Mouse (Mus musculus): ENCODE data around the gene Iba57. TPM values are rescaled to one million over a fixed set of nuclear protein-coding genes. Genes with fewer than 3 reads are reported as not detected.

The Iba57 gene
- polyA plus RNA-seq, 1 experiment from 2014 or later: 7.5 TPM

DNA sequence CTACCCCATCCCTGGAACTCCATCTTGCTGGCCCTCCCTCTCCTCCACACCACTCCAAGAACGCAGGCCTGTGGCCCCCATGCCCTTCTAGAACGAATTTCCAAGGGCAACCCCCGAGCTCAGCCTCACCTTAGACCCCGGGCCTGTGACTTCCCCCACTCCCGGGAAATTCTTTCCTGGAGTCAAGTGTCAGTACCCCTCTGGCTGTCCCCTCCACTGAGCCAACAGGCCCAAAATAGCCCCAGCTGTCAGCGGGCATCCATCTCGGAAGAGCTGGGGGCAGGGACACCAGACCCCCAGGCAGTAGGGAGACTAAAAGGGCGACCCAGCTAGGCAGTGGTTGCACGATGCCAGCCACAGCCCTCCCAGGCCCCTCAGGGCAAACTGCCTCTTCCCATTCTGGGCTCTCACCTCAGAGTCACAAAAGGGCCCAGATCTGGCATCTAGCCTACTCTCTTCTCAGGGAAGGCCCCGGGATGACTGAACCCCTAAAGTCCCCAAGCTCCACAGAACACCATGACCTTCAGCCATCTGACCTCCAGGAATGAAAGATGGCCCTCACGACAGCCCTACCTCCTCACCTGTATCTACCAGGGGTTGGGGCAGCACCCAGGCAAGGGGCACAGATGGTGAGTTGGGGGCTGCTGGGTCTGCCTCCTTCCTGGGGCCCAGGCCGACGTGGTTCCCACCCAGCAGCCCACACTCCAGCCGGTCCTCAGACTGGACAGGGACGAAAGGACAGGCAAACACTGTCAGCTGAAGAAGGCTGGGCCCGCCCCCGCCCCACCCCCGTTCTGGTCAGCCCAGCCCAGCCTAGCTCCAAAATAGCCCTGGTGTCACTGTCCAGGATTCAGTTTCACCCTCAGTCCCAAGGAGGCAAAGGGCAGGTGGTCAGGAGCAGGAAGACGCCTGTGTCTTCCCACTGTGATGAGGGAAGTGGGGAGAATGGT is 24.7 kb downstream of the Iba57 start:
- no peak for ATAC-seq (ENCODE audit: low FRiP score)

DNA sequence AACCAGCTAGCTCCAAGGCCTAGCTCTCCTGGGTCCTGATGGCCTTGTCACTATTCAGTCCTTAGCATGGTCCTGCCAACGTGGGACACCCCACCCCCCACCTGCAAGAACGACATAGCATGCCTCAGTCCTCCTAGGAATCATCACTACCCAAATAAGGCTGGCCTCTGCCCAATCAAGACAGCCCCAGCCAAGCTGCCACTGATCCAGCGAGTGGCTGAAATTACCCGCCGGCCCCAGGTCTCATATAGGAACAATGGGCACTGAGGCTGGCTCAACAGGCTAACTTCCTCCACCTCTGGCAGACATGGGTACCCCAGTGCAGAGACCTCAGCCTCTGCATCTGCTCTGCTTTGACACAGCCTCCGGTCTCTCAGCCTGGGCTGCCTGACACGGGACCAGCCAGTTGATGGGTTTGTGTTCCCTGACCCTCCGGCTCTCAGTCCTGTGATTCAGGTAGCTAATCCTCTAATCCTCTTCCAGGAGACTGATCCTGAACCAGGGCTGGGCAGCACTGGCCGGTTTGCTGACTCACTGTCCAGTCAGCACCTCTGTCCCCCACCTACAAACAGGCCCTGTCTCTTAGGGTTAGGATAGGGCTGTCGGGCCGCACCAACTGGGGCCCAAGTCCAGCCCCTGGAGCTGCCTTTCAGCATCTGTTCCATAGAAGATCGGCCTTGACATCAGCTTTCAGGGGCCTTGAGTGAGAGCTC is 26.4 kb downstream of the Iba57 start:
- H3K4me2 ChIP-seq (replicated peaks): no peak overlapping the region
- 76% methylated on average over 12 of the region's 12 CpGs for WGBS
- H3K4me1 ChIP-seq: peaks cover 12% of the 10 kb centered on the region
- peaks cover 69% of the 10 kb centered on the region for H3K27me3 ChIP-seq
- ATAC-seq (ENCODE audit: low FRiP score): no peak
- no peaks in the 10 kb centered on the region for H3K9me3 ChIP-seq (replicated peaks)
- no peak overlapping the region for H3K4me3 ChIP-seq
- no peaks in the 10 kb centered on the region for H3K36me3 ChIP-seq
- no peak overlapping the region for H3K9ac ChIP-seq
- no peak overlapping the region for H3K27ac ChIP-seq

More for the DNA sequence above, 24.7 kb downstream of the Iba57 start:
- Histone ChIP-seq H3K27me3 (peaks cover 52% of the 10 kb centered on the region), H3K9me3 (replicated peaks) (no peaks in the 10 kb centered on the region), H3K9ac (no peak overlapping the region), H3K36me3 (no peaks in the 10 kb centered on the region), H3K4me1 (peaks cover 12% of the 10 kb centered on the region), H3K4me2 (replicated peaks) (no peak overlapping the region), H3K27ac (no peak overlapping the region), H3K4me3 (no peak overlapping the region)
- WGBS: 65% methylated on average over 19 of the region's 19 CpGs

DNA sequence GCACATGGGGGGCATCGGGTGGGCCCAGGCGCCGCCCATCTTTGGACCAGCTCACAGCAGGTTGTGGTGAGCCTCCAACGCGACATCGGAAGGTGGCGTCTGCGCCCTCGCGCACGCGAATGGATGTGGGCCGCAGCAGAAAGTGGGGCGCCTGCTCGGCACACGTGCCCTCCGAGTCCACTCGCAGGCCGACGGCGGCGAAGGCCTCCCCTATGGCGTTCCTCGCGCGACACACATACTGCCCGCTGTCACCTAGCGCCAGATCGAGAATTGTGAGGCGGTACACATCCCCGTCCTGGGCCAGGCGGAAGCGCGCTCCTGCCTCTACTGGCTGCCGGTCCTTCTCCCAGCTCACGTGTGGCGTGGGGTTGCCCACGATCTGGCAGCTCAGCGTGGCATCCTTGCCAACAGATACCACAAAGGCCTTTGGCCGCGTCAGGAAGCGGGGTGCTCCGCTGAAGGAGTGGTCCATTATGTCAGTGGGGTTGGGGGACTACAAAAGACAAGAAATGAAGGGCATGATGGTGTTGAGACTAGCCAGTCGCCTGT is 27.6 kb downstream of the Iba57 start, which contains the start of gene Obscn:
Gene Obscn (minus strand): TSS at position 499 of the 549 bp plus-strand sequence.
- ATAC-seq (ENCODE audit: low FRiP score): no peak
- 20% methylated on average over 43 of the region's 44 CpGs for WGBS
- no peak within 1 kb of the TSS for H3K27ac ChIP-seq
- H3K4me1 ChIP-seq: peaks cover 16% of the 10 kb centered on the region
- H3K36me3 ChIP-seq: no peaks in the 10 kb centered on the region
- peak within 1 kb of the TSS; percentile 30 for H3K4me3 ChIP-seq
- H3K9me3 ChIP-seq (replicated peaks): no peaks in the 10 kb centered on the region
- 0 out of 2 replicates have a peak within 1 kb of the TSS, but pooled peaks have one; percentile 38 for H3K9ac ChIP-seq
- H3K27me3 ChIP-seq: peaks cover 76% of the 10 kb centered on the region
- peak within 1 kb of the TSS; percentile 51 for H3K4me2 ChIP-seq (replicated peaks)

DNA sequence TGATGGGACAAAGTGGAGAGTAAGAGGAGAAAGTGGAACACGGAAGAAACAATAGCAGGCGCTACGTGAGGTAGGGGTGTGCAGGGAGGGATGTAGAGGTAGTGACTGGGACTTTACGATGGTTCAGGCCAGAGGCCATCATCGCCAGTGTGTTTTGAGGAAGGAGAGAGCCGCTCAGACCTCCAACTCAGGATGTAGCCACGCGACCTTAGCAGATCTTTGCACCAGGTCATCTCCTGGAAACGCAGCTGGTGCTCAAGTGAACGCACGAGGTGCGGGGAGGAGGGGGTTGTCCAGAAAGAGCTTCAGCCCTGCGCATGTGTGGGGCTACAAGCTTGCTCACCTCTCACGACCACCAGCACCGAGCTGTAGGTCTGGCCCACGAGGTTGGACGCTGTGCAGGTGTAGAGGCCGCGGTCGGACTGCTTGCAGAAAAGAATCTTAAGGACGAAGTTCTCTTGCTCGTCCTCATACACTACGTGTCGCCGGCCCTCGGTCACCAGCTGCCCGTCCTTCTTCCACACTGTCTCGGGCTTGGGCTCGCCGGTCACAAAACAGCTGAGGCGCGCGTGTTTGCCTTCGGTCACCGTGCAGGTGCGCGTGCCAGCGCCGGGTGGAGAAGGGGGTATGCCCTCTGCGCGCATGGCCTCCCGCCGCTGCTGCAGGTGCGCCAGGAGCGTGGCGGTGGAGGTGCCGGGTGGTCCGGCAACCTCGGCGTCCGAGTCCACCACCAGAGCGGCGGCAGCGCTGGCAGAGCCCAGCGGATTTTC is 28.3 kb downstream of the Iba57 start:
- Histone ChIP-seq H3K4me2 (replicated peaks) (peak overlapping the region; percentile 51), H3K27ac (no peak overlapping the region), H3K36me3 (no peaks in the 10 kb centered on the region), H3K9ac (0 out of 2 replicates have a peak overlapping the region, but pooled peaks have one; percentile 38), H3K4me1 (peaks cover 16% of the 10 kb centered on the region), H3K4me3 (peak overlapping the region; percentile 30), H3K27me3 (peaks cover 76% of the 10 kb centered on the region), H3K9me3 (replicated peaks) (no peaks in the 10 kb centered on the region)
- 13% methylated on average over 55 of the region's 55 CpGs for WGBS
- ATAC-seq (ENCODE audit: low FRiP score): no peak

DNA sequence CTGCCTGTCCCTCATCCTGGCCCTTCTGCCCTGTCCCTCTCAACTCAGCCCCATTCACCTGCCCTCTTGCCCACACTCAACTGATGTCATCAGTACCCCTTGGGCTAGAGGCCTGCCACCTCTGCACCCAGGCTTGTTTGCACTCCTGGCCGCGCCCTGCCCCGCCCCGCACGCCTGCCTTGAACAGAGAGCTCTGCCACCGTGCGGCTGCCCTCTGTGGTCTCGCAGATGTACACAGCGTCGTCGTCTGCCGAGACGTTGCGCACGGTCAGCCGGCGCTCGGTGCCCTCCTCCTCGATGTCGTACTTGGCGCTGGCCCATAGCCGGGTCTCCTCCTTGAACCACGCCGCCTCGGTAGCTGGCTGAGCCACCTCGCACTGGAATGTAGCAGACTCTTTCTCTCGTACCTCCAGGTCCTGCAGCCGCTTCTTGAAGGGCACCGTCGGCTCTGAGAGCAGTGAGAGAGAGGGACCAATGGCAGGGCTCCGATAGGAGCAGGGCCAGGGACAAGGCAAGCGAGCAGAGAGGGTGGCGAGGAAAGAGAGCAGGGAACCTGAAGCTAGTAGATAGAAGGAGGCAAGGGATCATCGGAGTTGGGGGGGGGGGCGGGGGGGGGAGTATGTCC is 29.1 kb downstream of the Iba57 start:
- Histone ChIP-seq H3K9ac (no peak overlapping the region), H3K27ac (no peak overlapping the region), H3K4me1 (peaks cover 16% of the 10 kb centered on the region), H3K9me3 (replicated peaks) (no peaks in the 10 kb centered on the region), H3K4me2 (replicated peaks) (peak overlapping the region; percentile 51), H3K4me3 (peak overlapping the region; percentile 18), H3K36me3 (no peaks in the 10 kb centered on the region), H3K27me3 (peaks cover 71% of the 10 kb centered on the region)
- 0 out of 2 replicates have a peak, but pooled peaks have one; percentile 24 for ATAC-seq (ENCODE audit: low FRiP score)
- 10% methylated on average over 34 of the region's 35 CpGs for WGBS

DNA sequence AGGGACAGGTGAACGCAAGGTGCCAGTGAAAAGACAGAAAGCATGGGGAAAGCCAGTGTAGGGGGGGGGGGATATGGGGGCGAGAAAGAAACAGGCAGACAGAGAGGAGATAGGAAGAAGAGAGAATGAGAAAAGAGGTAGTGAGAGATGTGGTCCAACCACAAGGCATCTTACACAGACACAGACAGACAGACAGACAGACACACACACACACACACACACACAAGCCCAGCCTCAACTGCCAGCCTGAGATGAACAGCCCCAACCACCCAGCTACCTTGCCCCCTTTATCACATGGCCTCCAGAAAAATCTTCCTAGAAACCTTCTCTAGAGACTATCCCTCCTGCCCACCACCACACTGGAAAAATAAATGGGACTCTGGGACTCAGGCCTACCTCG is 31.5 kb downstream of the Iba57 start:
- H3K36me3 ChIP-seq: no peaks in the 10 kb centered on the region
- H3K4me3 ChIP-seq: no peak overlapping the region
- no peak overlapping the region for H3K9ac ChIP-seq
- peaks cover 56% of the 10 kb centered on the region for H3K27me3 ChIP-seq
- 73% methylated on average over 2 of the region's 3 CpGs for WGBS
- no peak for ATAC-seq (ENCODE audit: low FRiP score)
- H3K4me2 ChIP-seq (replicated peaks): no peak overlapping the region
- no peaks in the 10 kb centered on the region for H3K9me3 ChIP-seq (replicated peaks)
- peaks cover 16% of the 10 kb centered on the region for H3K4me1 ChIP-seq
- no peak overlapping the region for H3K27ac ChIP-seq

DNA sequence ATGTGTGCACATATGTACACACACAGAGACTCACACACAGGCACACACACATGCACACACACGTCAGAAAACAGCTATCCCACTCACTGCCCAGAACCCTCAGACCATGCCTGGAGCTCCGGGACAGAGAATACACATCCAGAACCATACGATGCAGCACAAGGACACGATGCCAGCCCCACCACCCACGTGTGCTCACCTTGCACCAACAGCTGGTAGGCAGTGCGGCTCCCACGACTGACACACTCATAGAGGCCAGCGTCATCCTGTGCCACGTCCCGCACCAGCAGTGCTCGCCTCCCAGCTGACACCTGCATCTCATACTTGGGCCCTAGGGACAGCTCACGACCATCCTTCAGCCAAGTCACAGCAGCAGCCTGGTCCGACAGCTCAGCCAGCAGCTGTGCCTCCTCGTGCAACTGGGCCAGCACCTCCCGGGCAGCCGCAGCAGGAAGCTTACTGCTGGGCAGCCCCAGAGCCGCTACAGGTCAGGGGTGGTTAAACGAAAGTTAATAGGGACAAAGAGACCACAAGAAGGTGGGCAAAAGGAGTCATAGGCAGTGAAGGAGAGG is 32.1 kb downstream of the Iba57 start:
- peaks cover 16% of the 10 kb centered on the region for H3K4me1 ChIP-seq
- no peak for ATAC-seq (ENCODE audit: low FRiP score)
- H3K9me3 ChIP-seq (replicated peaks): no peaks in the 10 kb centered on the region
- H3K27ac ChIP-seq: no peak overlapping the region
- no peaks in the 10 kb centered on the region for H3K36me3 ChIP-seq
- 0 out of 2 replicates have a peak overlapping the region, but pooled peaks have one; percentile 23 for H3K9ac ChIP-seq
- 67% methylated on average over 18 of the region's 18 CpGs for WGBS
- H3K4me3 ChIP-seq: no peak overlapping the region
- H3K27me3 ChIP-seq: peaks cover 50% of the 10 kb centered on the region
- H3K4me2 ChIP-seq (replicated peaks): no peak overlapping the region

DNA sequence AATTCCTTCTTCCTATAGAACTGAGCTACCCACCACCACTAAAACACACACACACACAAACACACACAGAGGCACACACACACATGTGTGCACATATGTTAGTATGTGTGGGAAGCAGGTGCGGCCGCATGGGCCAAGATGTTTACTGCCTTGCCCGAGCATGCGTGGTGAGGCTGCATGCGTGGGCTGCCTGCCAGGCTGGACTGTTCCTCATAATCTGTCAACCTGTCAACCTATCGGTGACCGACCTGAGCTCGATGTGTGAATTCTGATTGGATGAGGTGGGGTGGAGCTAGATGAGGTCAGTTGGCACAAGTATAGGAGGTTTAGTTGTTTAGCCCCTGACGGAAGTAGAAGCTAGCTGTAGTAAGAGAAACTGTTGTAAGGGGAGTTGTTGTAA is 32.8 kb downstream of the Iba57 start:
- WGBS: 86% methylated on average over 9 of the region's 9 CpGs

DNA sequence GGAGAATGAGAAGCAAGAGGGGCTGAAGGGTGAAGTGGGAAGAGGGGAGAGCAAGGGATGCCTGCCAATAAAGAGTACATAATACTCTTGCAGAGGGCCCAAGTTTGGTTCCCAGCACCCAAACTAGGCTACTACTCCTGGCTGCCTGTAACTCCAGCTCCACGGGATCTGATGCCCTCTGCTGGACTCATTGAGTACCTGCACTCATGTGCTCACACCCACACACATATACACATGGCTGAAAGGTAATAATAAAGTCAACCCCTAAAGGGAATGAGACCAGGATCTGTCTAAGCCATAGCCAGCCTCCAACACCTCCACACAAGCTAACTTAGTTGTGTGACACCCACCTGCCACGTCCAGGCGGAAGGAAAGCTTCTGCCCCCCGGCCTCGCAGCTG is 57.6 kb downstream of the Iba57 start:
- WGBS: 93% methylated on average over 5 of the region's 5 CpGs
- H3K27me3 ChIP-seq: 0 out of 2 replicates have a peak, but pooled peaks cover 2% of the 10 kb centered on the region
- H3K4me1 ChIP-seq: no peaks in the 10 kb centered on the region
- ATAC-seq (ENCODE audit: low FRiP score): no peak
- H3K27ac ChIP-seq: no peak overlapping the region
- no peak overlapping the region for H3K4me2 ChIP-seq (replicated peaks)
- H3K36me3 ChIP-seq: no peaks in the 10 kb centered on the region
- no peak overlapping the region for H3K9ac ChIP-seq
- H3K9me3 ChIP-seq (replicated peaks): peaks cover 7% of the 10 kb centered on the region; the same call in 1 of the 2 replicates
- no peak overlapping the region for H3K4me3 ChIP-seq

More for the DNA sequence above, 32.8 kb downstream of the Iba57 start:
- Histone ChIP-seq H3K9me3 (replicated peaks) (no peaks in the 10 kb centered on the region), H3K36me3 (no peaks in the 10 kb centered on the region), H3K4me2 (replicated peaks) (no peak overlapping the region), H3K4me3 (no peak overlapping the region), H3K27me3 (peaks cover 43% of the 10 kb centered on the region), H3K27ac (no peak overlapping the region), H3K4me1 (peaks cover 12% of the 10 kb centered on the region), H3K9ac (no peak overlapping the region)
- ATAC-seq (ENCODE audit: low FRiP score): no peak

Measured in hindbrain, embryonic 12.5 days (tissue).